Mouse (Mus musculus): ENCODE measurements around the gene H2-Ob. TPM values are rescaled to one million over a fixed set of nuclear protein-coding genes. Genes with fewer than 3 reads are reported as not detected.

Gene H2-Ob
- polyA plus RNA-seq, 1 experiment = 1.0 TPM

- peak overlapping the region; percentile 40; the same call in 1 of the 2 replicates for H3K4me3 ChIP-seq (ENCODE audit: insufficient read depth, low read length)
- H3K27ac ChIP-seq (ENCODE audit: insufficient read depth, low read length) = no peak overlapping the region
- H3K4me1 ChIP-seq (ENCODE audit: control insufficient read depth, insufficient read depth, low read length) = no peaks in the 10 kb centered on the region; the same call in 1 of the 2 replicates
- no peak for TF ChIP-seq POLR2A (IDR thresholded peaks at IDR 0.05; ENCODE audit: extremely low read depth, insufficient read depth, low read length)
Measured at GRCm38 (mm10) chr17:34199050-34199619, 39.6 kb upstream of the H2-Ob start.

GRCm38 (mm10) chr17:34200047-34200446 lies 38.7 kb upstream of the H2-Ob start:
- H3K4me1 ChIP-seq (ENCODE audit: control insufficient read depth, insufficient read depth, low read length) = no peaks in the 10 kb centered on the region; the same call in 1 of the 2 replicates
- TF ChIP-seq CTCF (IDR thresholded peaks at IDR 0.05; ENCODE audit: extremely low read depth, insufficient read depth, low read length) (no peak), POLR2A (IDR thresholded peaks at IDR 0.05; ENCODE audit: extremely low read depth, insufficient read depth, low read length) (no peak)
- no peak overlapping the region for H3K27ac ChIP-seq (ENCODE audit: insufficient read depth, low read length)
- no peak overlapping the region for H3K4me3 ChIP-seq (ENCODE audit: insufficient read depth, low read length)

GRCm38 (mm10) chr17:34200772-34201505 lies 37.8 kb upstream of the H2-Ob start:
- Histone ChIP-seq H3K4me3 (ENCODE audit: insufficient read depth, low read length) (no peak overlapping the region), H3K27ac (ENCODE audit: insufficient read depth, low read length) (no peak overlapping the region), H3K4me1 (ENCODE audit: control insufficient read depth, insufficient read depth, low read length) (no peaks in the 10 kb centered on the region; the same call in 1 of the 2 replicates)
- TF ChIP-seq POLR2A (IDR thresholded peaks at IDR 0.05; ENCODE audit: extremely low read depth, insufficient read depth, low read length) (no peak), CTCF (IDR thresholded peaks at IDR 0.05; ENCODE audit: extremely low read depth, insufficient read depth, low read length) (no peak)

DNA sequence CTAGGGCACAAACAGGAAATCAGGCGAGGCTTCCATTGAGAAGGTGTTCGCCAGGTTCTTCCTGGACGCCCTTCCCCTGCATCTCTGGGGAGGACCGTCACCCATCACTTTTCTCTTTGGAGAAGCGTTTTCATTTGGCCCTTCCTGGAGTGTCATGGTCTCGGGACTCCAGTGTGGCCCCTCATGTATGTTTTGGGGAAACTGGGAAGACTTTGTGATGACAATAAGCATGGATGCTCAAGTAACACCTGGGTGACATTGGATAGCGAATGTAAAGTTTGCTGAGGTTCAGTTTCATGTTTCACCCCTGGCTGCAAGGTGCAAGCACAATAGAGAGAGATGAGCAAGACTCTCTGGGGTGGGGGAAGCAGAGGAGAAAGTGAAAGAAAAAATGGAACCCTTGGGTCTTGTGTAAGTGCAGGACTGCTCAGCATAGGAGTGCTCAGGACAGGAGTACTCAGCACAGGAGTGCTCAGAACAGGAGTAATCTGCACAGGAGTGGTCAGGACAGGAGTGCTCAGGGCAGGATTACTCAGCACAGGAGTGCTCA lies 37.1 kb upstream of the H2-Ob start:
- no peaks in the 10 kb centered on the region; the same call in 1 of the 2 replicates for H3K4me1 ChIP-seq (ENCODE audit: control insufficient read depth, insufficient read depth, low read length)
- no peak overlapping the region for H3K4me3 ChIP-seq (ENCODE audit: insufficient read depth, low read length)
- TF ChIP-seq POLR2A (IDR thresholded peaks at IDR 0.05; ENCODE audit: extremely low read depth, insufficient read depth, low read length) (no peak), CTCF (IDR thresholded peaks at IDR 0.05; ENCODE audit: extremely low read depth, insufficient read depth, low read length) (no peak)
- H3K27ac ChIP-seq (ENCODE audit: insufficient read depth, low read length) = no peak overlapping the region

GRCm38 (mm10) chr17:34202760-34203442 lies 35.8 kb upstream of the H2-Ob start:
- no peak overlapping the region for H3K4me3 ChIP-seq (ENCODE audit: insufficient read depth, low read length)
- no peak overlapping the region for H3K27ac ChIP-seq (ENCODE audit: insufficient read depth, low read length)
- no peak for TF ChIP-seq POLR2A (IDR thresholded peaks at IDR 0.05; ENCODE audit: extremely low read depth, insufficient read depth, low read length)
- TF ChIP-seq CTCF (IDR thresholded peaks at IDR 0.05; ENCODE audit: extremely low read depth, insufficient read depth, low read length) = no peak
- no peaks in the 10 kb centered on the region; the same call in 1 of the 2 replicates for H3K4me1 ChIP-seq (ENCODE audit: control insufficient read depth, insufficient read depth, low read length)

DNA sequence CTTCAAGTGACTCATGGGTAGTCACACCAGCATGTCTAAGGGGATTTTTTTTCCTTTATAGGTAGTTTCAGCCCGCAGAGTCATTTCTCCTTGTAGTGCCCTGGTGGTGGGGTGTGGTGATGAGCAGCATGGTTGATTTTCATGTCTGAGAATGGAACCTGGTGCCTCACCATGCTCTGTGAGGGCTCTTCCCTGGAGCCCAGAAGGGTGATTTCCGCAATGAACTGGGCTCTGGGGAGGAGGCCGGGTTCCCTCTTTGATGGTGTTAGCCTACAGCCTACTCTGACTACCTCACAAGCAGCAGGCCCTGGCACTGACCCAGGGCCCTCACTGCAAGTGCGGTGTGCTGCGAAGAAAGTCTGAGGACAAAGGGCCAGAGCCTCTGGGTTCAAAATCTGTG lies 35.3 kb upstream of the H2-Ob start, which contains the start of gene Tap2:
Gene Tap2, plus strand, starts transcription at position 84 of the 400 bp plus-strand sequence.
- Histone ChIP-seq H3K4me1 (ENCODE audit: control insufficient read depth, insufficient read depth, low read length) (no peaks in the 10 kb centered on the region; the same call in 1 of the 2 replicates), H3K27ac (ENCODE audit: insufficient read depth, low read length) (no peak within 1 kb of the TSS), H3K4me3 (ENCODE audit: insufficient read depth, low read length) (peak within 1 kb of the TSS; percentile 89)
- TF ChIP-seq CTCF (IDR thresholded peaks at IDR 0.05; ENCODE audit: extremely low read depth, insufficient read depth, low read length) = no peak
- no peak for TF ChIP-seq POLR2A (IDR thresholded peaks at IDR 0.05; ENCODE audit: extremely low read depth, insufficient read depth, low read length)

DNA sequence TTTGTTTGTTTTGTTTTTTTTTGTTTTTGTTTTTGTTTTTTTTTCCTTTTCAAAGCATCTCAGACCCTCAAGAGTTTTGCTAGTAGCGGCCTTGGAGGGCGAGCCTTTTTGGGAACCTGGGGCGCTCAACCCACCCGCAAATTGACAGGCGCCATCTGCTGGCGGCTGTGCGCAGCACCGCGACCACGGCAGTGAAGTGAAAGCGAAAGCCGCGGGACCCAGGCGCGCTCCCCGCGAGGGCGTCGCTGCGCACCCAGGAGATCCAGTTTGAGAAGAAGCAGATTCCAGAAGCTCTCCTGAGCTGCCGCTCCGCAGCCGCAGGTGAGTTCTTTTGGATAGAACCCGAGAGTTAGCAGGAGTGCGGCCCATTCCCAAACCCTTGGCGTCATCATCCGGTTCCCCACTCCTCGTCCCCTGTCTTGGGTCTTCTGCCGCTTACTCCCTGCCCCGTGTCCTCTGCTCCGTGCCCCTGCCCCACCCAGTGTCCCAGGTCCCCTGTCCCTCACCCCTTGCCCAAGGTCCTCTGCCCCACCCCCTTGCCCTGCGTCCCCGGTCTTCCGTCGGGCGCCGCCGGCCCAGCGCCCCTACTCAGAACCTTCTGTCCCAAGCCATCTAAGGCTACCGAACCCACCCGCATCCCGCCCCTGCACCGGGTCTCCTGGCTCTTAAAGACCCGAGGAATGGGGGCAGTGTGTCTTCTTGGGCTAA lies 34.2 kb upstream of the H2-Ob start:
- no peak overlapping the region for H3K27ac ChIP-seq (ENCODE audit: insufficient read depth, low read length)
- H3K4me1 ChIP-seq (ENCODE audit: control insufficient read depth, insufficient read depth, low read length) = no peaks in the 10 kb centered on the region
- TF ChIP-seq CTCF (IDR thresholded peaks at IDR 0.05; ENCODE audit: extremely low read depth, insufficient read depth, low read length) = peak; percentile 64
- no peak for TF ChIP-seq POLR2A (IDR thresholded peaks at IDR 0.05; ENCODE audit: extremely low read depth, insufficient read depth, low read length)
- peak overlapping the region; percentile 89 for H3K4me3 ChIP-seq (ENCODE audit: insufficient read depth, low read length)

GRCm38 (mm10) chr17:34205021-34205745 lies 33.5 kb upstream of the H2-Ob start:
- no peak overlapping the region for H3K27ac ChIP-seq (ENCODE audit: insufficient read depth, low read length)
- no peak for TF ChIP-seq POLR2A (IDR thresholded peaks at IDR 0.05; ENCODE audit: extremely low read depth, insufficient read depth, low read length)
- no peak for TF ChIP-seq CTCF (IDR thresholded peaks at IDR 0.05; ENCODE audit: extremely low read depth, insufficient read depth, low read length)

More at GRCm38 (mm10) chr17:34205021-34205745, 33.5 kb upstream of the H2-Ob start:
- Histone ChIP-seq H3K4me1 (ENCODE audit: control insufficient read depth, insufficient read depth, low read length) (no peaks in the 10 kb centered on the region), H3K4me3 (ENCODE audit: insufficient read depth, low read length) (peak overlapping the region; percentile 89)

Data from cortical plate, adult 2 months (tissue).